Mouse (Mus musculus): ENCODE measurements at regions not wholly inside any gene's neighbourhood (a gene's known extent, or its start where the extent isn't known, plus 50 kb on each side); places are given as distances from the start of the nearest gene placed in this dataset.

DNA sequence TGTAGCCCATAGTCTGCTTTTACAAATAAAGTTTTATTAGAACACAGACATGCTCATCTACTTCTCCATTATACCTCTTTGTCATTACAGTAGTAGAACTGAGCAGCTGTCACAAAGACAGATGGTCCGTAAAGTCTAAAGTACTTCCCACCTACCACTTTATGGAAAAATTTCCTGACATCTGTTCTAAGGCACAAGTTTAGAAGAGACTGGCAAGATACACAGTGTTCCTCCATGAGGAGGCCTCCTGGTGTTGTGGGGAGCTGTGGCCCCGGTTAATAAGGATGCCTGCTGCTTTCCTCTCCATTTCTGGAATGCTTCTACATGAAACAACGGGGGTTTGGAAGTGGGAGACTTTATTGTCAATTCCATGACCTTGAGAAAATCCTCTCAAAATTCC is 714.7 kb downstream of the Ntrk3 start:
- TF ChIP-seq CTCF (IDR thresholded peaks at IDR 0.05; ENCODE audit: low read depth, low read length) (no peak), POLR2A (IDR thresholded peaks at IDR 0.05; ENCODE audit: extremely low read depth, insufficient read depth, low read length) (no peak)

Measured in liver, adult 2 months (tissue).